Mouse (Mus musculus) heart, embryonic 13.5 days (tissue): Measurements from ENCODE around the gene Stxbp3. TPM values are rescaled to one million over a fixed set of nuclear protein-coding genes. Genes with fewer than 3 reads are reported as not detected.

Source experiments
- polyA plus RNA-seq: library from polyadenylated mRNA; unstranded; fragments of >200 nt; fragmentation: Nextera tagmentation; extraction: Ambion mirVana; gene quantifications from 2 replicates; pipeline ENCODE4 v1.2.1, GENCODE M21; 2015

The Stxbp3 gene
- polyA plus RNA-seq, 1 experiment from 2014 or later = 24.2 TPM

Other genes starting within 250 kb of the Stxbp3 start
- gene Wdr47, start 249.2 kb downstream of the Stxbp3 start, polyA plus RNA-seq = 7.0 and 7.7 TPM in 2 replicates
- gene Clcc1, start 186.6 kb downstream of the Stxbp3 start, polyA plus RNA-seq = 43.5 and 46.4 TPM in 2 replicates
- 25.4 and 27.1 TPM in 2 replicates for gene Gpsm2, start 118.2 kb downstream of the Stxbp3 start, polyA plus RNA-seq
- gene Aknad1, start 100.9 kb downstream of the Stxbp3 start, polyA plus RNA-seq = 0.07 TPM in 1 of 2 replicates, not detected in the other
- gene Fndc7, start 49.5 kb upstream of the Stxbp3 start, polyA plus RNA-seq = 0.13 and 0.25 TPM in 2 replicates
- gene Prpf38b, start 71.2 kb upstream of the Stxbp3 start, polyA plus RNA-seq = 49.0 and 49.1 TPM in 2 replicates
- 0.29 TPM in 1 of 2 replicates, not detected in the other for gene Henmt1, start 99.3 kb upstream of the Stxbp3 start, polyA plus RNA-seq
- gene Gm9857, start 99.9 kb upstream of the Stxbp3 start, polyA plus RNA-seq = not detected in 2 replicates
- 3.0 and 3.2 TPM in 2 replicates for gene Fam102b, start 187.1 kb upstream of the Stxbp3 start, polyA plus RNA-seq
- gene Slc25a54, start 239.9 kb upstream of the Stxbp3 start, polyA plus RNA-seq = not detected in 2 replicates